Mouse (Mus musculus): ENCODE data around the gene Adgrf1. TPM values are rescaled to one million over a fixed set of nuclear protein-coding genes. Genes with fewer than 3 reads are reported as not detected.

Gene Adgrf1
- polyA plus RNA-seq, 1 experiment from 2014 or later: not detected

DNA sequence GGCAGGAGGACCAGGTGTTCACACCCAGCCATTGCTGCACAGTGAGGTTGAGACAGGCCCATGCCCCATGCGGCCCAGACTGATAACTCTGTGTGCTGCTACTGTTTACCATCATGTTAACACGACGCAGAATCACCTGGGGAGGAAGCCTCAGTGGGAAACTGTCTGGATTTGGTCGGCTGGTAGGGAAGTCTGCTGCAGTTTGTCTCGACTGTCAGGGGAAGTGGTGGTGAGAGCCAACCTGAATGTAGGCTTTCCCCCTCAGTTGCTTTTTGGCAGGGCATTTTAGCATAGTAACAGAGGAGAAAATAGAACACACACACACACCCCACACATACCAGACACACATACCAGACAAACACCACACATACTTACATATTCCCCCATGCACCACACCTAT lies 12.7 kb downstream of the Adgrf1 start:
- no peaks in the 10 kb centered on the region for H3K36me3 ChIP-seq (ENCODE audit: control insufficient read depth, insufficient read depth, low read length)
- no peak overlapping the region for H3K27ac ChIP-seq (ENCODE audit: low read length)
- H3K4me2 ChIP-seq (ENCODE audit: low read depth, low read length): no peak overlapping the region
- H3K4me3 ChIP-seq (ENCODE audit: low read length): no peak overlapping the region
- H3K4me1 ChIP-seq (replicated peaks; ENCODE audit: control insufficient read depth, insufficient read depth, low read length): no peaks in the 10 kb centered on the region; the same call in 1 of the 2 replicates
- no peak overlapping the region for H3K9ac ChIP-seq (ENCODE audit: low read length)
- no peaks in the 10 kb centered on the region for H3K9me3 ChIP-seq (ENCODE audit: control insufficient read depth, low read length)
- no peak for ATAC-seq (ENCODE audit: low read depth)
- WGBS: 45% methylated on average over 5 of the region's 5 CpGs
- H3K27me3 ChIP-seq (ENCODE audit: control insufficient read depth, insufficient read depth, low read depth, low read length): no peaks in the 10 kb centered on the region

DNA sequence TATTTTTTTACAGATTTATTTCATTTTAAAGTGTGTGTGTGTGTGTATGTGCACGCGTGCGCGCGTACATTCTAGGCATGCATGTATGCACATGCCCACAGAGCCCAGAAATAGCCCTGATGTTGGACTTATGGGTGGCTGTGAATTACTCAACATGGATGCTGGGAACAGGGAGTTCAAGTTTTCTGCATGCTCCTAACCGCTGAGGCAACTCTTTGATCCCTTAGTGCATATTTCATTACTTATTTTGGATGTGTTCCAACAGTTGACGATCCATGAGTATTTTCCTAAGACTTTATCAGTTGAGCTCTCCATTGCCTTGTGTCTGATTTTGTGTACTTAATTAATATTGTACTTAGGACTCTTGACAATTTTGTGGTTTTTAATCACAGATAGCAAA lies 29.4 kb downstream of the Adgrf1 start:
- 74% methylated on average over 7 of the region's 7 CpGs for WGBS
- no peak overlapping the region for H3K4me3 ChIP-seq (ENCODE audit: low read length)
- H3K9ac ChIP-seq (ENCODE audit: low read length): no peak overlapping the region
- H3K4me2 ChIP-seq (ENCODE audit: low read depth, low read length): no peak overlapping the region
- no peak for ATAC-seq (ENCODE audit: low read depth)
- no peaks in the 10 kb centered on the region for H3K4me1 ChIP-seq (replicated peaks; ENCODE audit: control insufficient read depth, insufficient read depth, low read length)
- H3K27ac ChIP-seq (ENCODE audit: low read length): no peak overlapping the region
- H3K9me3 ChIP-seq (ENCODE audit: control insufficient read depth, low read length): no peaks in the 10 kb centered on the region
- no peaks in the 10 kb centered on the region for H3K36me3 ChIP-seq (ENCODE audit: control insufficient read depth, insufficient read depth, low read length)
- no peaks in the 10 kb centered on the region for H3K27me3 ChIP-seq (ENCODE audit: control insufficient read depth, insufficient read depth, low read depth, low read length)

- Histone ChIP-seq H3K9me3 (ENCODE audit: control insufficient read depth, low read length) (peaks cover 6% of the 10 kb centered on the region), H3K4me2 (ENCODE audit: low read depth, low read length) (peak overlapping the region; percentile 58), H3K36me3 (ENCODE audit: control insufficient read depth, insufficient read depth, low read length) (no peaks in the 10 kb centered on the region), H3K4me3 (ENCODE audit: low read length) (no peak overlapping the region; the same call in 1 of the 2 replicates), H3K27ac (ENCODE audit: low read length) (no peak overlapping the region), H3K9ac (ENCODE audit: low read length) (no peak overlapping the region), H3K27me3 (ENCODE audit: control insufficient read depth, insufficient read depth, low read depth, low read length) (no peaks in the 10 kb centered on the region), H3K4me1 (replicated peaks; ENCODE audit: control insufficient read depth, insufficient read depth, low read length) (peaks cover 11% of the 10 kb centered on the region)
- no peak for ATAC-seq (ENCODE audit: low read depth)
- WGBS: 41% methylated on average over 7 of the region's 7 CpGs
These were observed 56.0 kb downstream of the Adgrf1 start for GRCm38 (mm10) chr17:43325986-43326671.

GRCm38 (mm10) chr17:43326726-43327700 lies 56.9 kb downstream of the Adgrf1 start:
- no peaks in the 10 kb centered on the region for H3K27me3 ChIP-seq (ENCODE audit: control insufficient read depth, insufficient read depth, low read depth, low read length)
- H3K4me1 ChIP-seq (replicated peaks; ENCODE audit: control insufficient read depth, insufficient read depth, low read length): peaks cover 12% of the 10 kb centered on the region
- peak overlapping the region; percentile 58 for H3K9ac ChIP-seq (ENCODE audit: low read length)
- H3K4me3 ChIP-seq (ENCODE audit: low read length): peak overlapping the region; percentile 38
- peak overlapping the region; percentile 62 for H3K27ac ChIP-seq (ENCODE audit: low read length)
- H3K4me2 ChIP-seq (ENCODE audit: low read depth, low read length): peak overlapping the region; percentile 58
- WGBS: 13% methylated on average over 29 of the region's 29 CpGs
- no peaks in the 10 kb centered on the region for H3K36me3 ChIP-seq (ENCODE audit: control insufficient read depth, insufficient read depth, low read length)
- ATAC-seq (ENCODE audit: low read depth): peak; percentile 92
- H3K9me3 ChIP-seq (ENCODE audit: control insufficient read depth, low read length): peaks cover 6% of the 10 kb centered on the region

- no peak for ATAC-seq (ENCODE audit: low read depth)
- no peak overlapping the region for H3K4me3 ChIP-seq (ENCODE audit: low read length)
- no peaks in the 10 kb centered on the region for H3K27me3 ChIP-seq (ENCODE audit: control insufficient read depth, insufficient read depth, low read depth, low read length)
- peak overlapping the region; percentile 62 for H3K27ac ChIP-seq (ENCODE audit: low read length)
- 84% methylated on average over 5 of the region's 6 CpGs for WGBS
- H3K4me1 ChIP-seq (replicated peaks; ENCODE audit: control insufficient read depth, insufficient read depth, low read length): peaks cover 20% of the 10 kb centered on the region
- peaks cover 3% of the 10 kb centered on the region for H3K9me3 ChIP-seq (ENCODE audit: control insufficient read depth, low read length)
- no peak overlapping the region for H3K9ac ChIP-seq (ENCODE audit: low read length)
- no peak overlapping the region for H3K4me2 ChIP-seq (ENCODE audit: low read depth, low read length)
- H3K36me3 ChIP-seq (ENCODE audit: control insufficient read depth, insufficient read depth, low read length): no peaks in the 10 kb centered on the region
These were observed 57.7 kb downstream of the Adgrf1 start for GRCm38 (mm10) chr17:43327810-43328209.

GRCm38 (mm10) chr17:43329216-43329615 lies 59.1 kb downstream of the Adgrf1 start:
- Histone ChIP-seq H3K4me2 (ENCODE audit: low read depth, low read length) (no peak overlapping the region), H3K4me1 (replicated peaks; ENCODE audit: control insufficient read depth, insufficient read depth, low read length) (peaks cover 21% of the 10 kb centered on the region), H3K27me3 (ENCODE audit: control insufficient read depth, insufficient read depth, low read depth, low read length) (no peaks in the 10 kb centered on the region), H3K9me3 (ENCODE audit: control insufficient read depth, low read length) (no peaks in the 10 kb centered on the region), H3K4me3 (ENCODE audit: low read length) (no peak overlapping the region), H3K9ac (ENCODE audit: low read length) (no peak overlapping the region), H3K27ac (ENCODE audit: low read length) (no peak overlapping the region), H3K36me3 (ENCODE audit: control insufficient read depth, insufficient read depth, low read length) (no peaks in the 10 kb centered on the region)
- 59% methylated on average over 4 of the region's 4 CpGs for WGBS
- no peak for ATAC-seq (ENCODE audit: low read depth)

- H3K4me1 ChIP-seq (replicated peaks; ENCODE audit: control insufficient read depth, insufficient read depth, low read length): peaks cover 21% of the 10 kb centered on the region
- H3K27me3 ChIP-seq (ENCODE audit: control insufficient read depth, insufficient read depth, low read depth, low read length): no peaks in the 10 kb centered on the region
- no peak overlapping the region for H3K9ac ChIP-seq (ENCODE audit: low read length)
- H3K27ac ChIP-seq (ENCODE audit: low read length): no peak overlapping the region
- no peak for ATAC-seq (ENCODE audit: low read depth)
- no peak overlapping the region for H3K4me3 ChIP-seq (ENCODE audit: low read length)
- WGBS: 65% methylated on average over 7 of the region's 7 CpGs
- no peak overlapping the region for H3K4me2 ChIP-seq (ENCODE audit: low read depth, low read length)
- no peaks in the 10 kb centered on the region for H3K36me3 ChIP-seq (ENCODE audit: control insufficient read depth, insufficient read depth, low read length)
- H3K9me3 ChIP-seq (ENCODE audit: control insufficient read depth, low read length): no peaks in the 10 kb centered on the region
These were observed 59.6 kb downstream of the Adgrf1 start for GRCm38 (mm10) chr17:43329761-43330183.

DNA sequence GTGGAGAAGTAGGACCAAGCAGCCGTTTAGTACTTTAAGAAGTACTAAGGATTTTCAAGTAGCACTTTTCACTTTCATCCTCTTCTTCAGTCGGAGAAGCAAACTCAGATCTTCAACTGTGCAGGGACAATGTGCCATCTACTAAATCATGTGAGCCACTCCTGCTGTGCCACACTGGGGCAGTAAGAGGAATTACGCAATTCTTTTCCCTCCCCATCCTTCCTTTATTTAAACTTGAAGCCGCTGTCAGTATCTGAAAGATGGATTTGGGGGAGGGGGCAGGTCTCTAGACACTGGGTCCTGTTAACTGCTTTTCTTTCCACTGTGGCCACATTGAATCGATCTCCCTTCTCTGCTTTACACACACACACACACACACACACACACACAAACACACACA lies 62.6 kb downstream of the Adgrf1 start:
- Histone ChIP-seq H3K4me1 (replicated peaks; ENCODE audit: control insufficient read depth, insufficient read depth, low read length) (peaks cover 13% of the 10 kb centered on the region), H3K4me2 (ENCODE audit: low read depth, low read length) (peak overlapping the region; percentile 22; the same call in 1 of the 2 replicates), H3K27me3 (ENCODE audit: control insufficient read depth, insufficient read depth, low read depth, low read length) (no peaks in the 10 kb centered on the region), H3K9me3 (ENCODE audit: control insufficient read depth, low read length) (no peaks in the 10 kb centered on the region), H3K27ac (ENCODE audit: low read length) (peak overlapping the region; percentile 59), H3K9ac (ENCODE audit: low read length) (no peak overlapping the region), H3K36me3 (ENCODE audit: control insufficient read depth, insufficient read depth, low read length) (no peaks in the 10 kb centered on the region), H3K4me3 (ENCODE audit: low read length) (no peak overlapping the region)
- 16% methylated on average over 5 of the region's 5 CpGs for WGBS
- peak; percentile 44 for ATAC-seq (ENCODE audit: low read depth)

DNA sequence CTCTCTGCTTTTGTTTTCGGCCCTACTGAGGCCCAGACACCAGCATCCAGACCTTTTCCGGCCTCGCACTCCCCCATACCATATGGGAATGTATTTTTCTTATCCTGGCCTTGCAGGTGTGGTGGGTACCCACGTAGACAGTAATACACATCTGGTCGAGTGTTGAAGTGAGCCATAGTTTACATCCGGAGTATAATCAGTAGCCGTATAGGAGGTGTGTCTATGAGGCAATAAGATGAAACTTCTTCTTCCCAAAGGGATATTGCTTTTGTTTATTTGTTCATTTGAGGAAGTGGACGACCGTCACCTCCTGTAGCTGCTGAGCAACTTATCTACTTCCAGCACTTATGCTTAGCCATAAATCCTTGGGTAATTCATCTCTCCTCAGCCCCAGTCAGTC lies 63.9 kb downstream of the Adgrf1 start:
- Histone ChIP-seq H3K36me3 (ENCODE audit: control insufficient read depth, insufficient read depth, low read length) (no peaks in the 10 kb centered on the region), H3K4me1 (replicated peaks; ENCODE audit: control insufficient read depth, insufficient read depth, low read length) (peaks cover 10% of the 10 kb centered on the region), H3K9me3 (ENCODE audit: control insufficient read depth, low read length) (no peaks in the 10 kb centered on the region), H3K4me3 (ENCODE audit: low read length) (no peak overlapping the region), H3K4me2 (ENCODE audit: low read depth, low read length) (no peak overlapping the region), H3K27me3 (ENCODE audit: control insufficient read depth, insufficient read depth, low read depth, low read length) (no peaks in the 10 kb centered on the region), H3K27ac (ENCODE audit: low read length) (no peak overlapping the region), H3K9ac (ENCODE audit: low read length) (no peak overlapping the region)
- WGBS: 46% methylated on average over 9 of the region's 9 CpGs
- 0 out of 2 replicates have a peak, but pooled peaks have one; percentile 34 for ATAC-seq (ENCODE audit: low read depth)
